Mouse (Mus musculus) retina, adult 2 months (tissue): ENCODE data around the gene Rcc1.
"Not testable (repeated sequence)": the region's sequence is repeated elsewhere in the genome, so short reads cannot be mapped to it uniquely, and the experiment has no call there.

Source experiments
- DNase-seq: peaks from one replicate; pipeline ENCODE4 v3.0.0-alpha.2; 2012; ENCODE audit warnings: low read depth, low spot score

Rcc1 gene

DNA sequence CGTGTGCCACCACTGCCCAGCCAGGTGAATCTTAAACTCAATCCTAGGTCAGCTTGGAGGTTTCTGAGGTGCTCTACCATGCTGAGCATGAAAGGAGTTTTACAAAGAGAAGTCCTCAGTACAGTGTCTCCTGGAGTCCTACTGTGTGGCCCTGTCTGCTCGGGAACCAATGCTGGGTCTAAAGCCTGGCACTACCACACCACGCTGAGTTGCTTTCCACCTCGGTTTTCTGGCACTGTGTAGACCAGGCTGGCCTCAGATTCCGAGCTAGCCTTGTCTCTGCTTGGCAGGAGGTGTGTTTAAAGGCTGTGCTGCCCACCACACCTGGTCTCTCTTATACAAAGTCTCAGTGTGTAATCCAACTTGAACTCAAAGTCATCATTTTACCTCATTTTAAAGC lies 40.8 kb downstream of the Rcc1 start:
- no peak for DNase-seq

DNA sequence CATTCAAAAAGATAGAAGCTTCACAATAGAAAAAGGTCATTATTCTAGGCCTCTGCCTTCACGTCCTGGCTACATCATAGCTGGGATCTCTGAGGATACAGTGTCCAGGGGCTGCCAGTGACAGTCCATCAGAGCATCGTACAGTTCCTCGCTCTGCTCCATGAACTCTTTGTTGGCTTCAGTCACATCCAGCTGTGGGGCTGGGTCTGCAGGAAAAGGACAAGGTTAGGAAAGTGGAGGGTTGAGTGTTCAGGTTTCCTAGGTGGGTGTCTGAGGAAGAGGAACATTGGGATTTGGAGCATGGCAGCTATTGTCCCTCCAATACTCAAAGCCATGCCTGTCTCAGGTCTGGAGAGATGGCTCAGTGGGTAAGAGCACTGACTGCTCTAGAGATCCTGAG lies 41.6 kb downstream of the Rcc1 start:
- DNase-seq = no peak

DNA sequence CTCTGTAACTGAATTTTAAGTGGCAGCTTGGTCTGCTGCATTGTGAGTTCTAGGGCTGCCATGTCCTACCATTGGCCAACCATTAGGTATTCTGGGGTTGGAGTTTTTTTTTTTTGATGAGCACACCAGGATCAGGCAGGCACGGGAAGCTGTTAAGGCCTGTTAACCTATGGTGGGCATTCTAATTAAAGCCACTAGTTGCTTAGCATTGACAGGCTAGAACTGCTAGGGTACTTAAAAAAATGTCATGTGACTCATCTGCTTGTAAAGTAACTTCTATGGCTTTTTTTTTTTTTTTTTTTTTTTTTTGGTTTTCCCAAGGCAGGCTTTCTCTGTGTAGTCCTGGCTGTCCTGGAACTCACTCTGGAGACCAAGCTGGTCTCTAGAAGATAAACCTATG lies 42.2 kb downstream of the Rcc1 start:
- DNase-seq = no peak

DNA sequence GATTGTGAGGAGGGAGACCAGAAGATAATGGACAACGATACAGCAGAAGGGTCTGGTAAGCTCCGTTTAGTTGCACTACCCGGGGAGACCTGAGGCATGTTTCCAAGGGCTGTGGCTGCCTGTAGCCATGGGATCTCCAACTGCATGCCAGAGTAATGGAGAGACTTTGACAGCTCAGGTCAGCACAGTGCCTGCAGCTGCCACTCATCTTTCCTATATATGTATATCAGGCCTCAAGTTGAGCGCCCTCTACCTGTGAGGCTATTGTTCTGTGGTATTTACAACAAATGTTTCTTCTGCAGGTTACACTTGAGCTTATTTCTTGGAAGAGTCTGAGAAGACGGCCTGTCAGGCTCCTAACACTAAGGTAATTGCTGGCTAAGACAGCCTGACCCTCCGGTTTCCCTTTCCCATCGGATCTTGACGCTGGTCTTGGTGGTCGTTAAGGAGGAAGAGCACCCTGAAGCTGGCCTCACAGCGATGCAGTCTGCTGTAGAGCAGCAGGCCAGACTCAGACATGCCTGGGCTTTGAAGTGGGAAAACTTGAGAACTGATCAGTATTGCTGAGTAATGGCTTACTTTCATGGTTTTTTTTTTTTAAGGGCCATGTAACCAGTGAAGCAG lies 43.4 kb downstream of the Rcc1 start:
- DNase-seq = no peak

DNA sequence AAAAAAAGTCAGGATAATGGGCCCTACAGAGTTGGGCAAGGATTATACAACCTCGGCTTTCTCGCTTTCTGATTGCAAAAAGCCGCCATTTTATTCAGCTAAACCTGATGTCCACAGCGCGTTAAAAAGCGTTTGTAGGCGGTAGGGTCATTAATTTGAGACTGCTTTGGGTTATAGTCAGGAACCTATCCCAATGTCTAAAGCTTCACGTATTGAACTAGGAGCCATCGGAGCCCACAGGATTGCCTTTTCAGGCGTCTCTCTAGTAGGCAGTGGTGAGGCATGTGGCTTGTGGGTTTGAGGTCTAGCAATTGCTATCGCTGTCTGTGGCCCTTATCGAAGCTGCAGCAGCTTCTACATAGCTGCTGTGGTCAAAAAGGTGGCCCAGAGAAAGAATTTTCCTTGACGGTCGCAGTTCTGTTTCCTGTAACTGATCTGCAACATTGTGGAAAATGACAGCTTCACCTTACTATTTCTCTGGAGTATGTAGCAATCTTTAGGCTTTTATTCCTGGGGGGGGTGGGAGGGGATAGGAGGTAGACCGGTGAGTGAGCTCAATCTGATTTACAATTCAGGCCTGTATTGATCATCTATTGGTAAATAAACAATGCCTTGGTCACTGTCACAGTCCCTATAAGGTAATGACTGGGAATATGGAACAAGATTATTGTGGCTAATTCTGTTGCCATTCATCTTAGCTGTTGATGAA lies 44.1 kb downstream of the Rcc1 start:
- no peak for DNase-seq

DNA sequence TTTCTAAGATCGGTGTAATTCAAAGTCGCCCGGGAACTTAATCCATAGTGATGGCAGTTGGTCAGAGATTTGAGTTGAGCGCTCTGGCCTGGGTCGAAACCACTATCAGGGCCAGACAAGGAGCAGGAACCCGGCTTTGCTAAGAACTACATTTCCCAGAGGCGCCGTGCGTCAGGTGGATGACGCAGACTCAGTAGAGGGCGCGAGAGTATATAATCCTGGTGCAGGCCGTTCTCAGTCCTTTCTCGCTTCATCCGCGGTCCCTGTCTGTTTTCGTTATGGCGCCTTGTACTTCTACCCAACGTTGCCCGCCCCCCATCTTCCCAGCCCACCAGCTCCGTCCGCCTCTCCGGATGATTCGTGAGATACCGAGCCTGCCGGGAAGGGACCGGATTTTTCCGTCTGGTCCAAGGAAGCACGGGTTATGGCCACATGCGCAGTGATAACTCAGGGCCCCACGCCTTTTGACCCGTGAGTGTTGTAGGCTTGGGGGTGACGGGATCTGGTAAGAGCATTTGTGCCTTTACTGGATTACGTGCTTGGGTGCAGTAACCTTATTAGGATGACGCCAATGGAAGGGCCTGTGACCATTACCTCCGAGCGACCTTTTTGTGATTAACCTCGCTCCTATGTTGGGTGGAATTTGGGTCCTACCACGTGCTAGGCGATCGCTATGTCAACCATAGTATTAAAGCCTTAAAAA lies 44.8 kb downstream of the Rcc1 start:
- DNase-seq = peak; percentile 86

DNA sequence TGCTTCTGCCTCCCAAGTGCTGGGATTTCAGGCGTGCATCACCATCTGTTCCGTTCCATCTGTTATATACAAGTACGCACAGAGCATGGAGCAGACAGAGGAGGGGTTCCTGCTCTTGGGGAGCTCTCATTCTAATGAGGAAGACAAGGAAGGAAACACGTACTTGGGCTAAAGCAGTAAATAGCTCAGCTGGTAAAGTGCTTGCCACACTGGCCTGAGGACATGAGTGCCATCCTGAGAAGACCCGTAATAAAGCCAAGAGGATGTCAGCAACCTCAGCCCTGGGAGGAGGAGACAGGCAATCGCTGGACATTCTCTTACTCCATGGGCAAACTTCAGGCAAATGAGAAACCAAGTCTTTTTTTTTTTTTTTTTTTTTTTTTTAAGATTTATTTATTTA lies 47.4 kb downstream of the Rcc1 start:
- DNase-seq = no peak

DNA sequence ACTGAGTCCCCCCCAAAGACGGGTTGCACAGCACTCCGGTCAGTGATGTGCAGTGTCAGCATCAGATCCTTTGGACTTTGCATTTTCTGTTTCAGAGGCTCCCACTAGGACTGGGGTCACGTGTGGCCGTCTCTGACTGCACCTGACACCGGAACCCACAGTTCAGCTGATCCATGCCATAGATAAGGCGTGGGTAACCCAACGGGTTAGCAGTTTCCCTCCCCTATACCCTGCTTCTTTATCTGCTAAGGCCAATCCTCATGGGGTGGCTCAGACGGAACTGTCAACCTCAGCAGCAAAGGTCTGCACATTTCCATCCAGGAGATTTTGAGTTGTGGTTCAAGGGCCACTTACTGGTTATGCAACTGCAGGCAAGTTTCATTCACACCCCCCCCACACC lies 48.1 kb downstream of the Rcc1 start:
- no peak for DNase-seq

DNA sequence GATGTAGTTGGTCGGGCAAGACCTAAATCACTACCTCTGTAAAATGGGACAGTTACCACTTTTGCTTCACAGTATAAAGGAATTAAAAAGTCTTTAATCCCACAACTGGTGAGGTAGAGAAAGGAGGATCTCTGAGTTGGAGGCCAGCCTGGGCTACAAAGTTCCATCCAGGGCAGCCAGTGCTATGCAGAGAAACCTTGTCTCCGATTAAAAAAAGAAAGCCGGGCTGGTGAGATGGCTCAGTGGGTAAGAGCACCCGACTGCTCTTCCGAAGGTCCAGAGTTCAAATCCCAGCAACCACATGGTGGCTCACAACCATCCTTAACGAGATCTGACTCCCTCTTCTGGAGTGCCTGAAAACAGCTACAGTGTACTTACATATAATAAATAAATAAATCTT lies 49.9 kb downstream of the Rcc1 start:
- DNase-seq = not testable (repeated sequence)

DNA sequence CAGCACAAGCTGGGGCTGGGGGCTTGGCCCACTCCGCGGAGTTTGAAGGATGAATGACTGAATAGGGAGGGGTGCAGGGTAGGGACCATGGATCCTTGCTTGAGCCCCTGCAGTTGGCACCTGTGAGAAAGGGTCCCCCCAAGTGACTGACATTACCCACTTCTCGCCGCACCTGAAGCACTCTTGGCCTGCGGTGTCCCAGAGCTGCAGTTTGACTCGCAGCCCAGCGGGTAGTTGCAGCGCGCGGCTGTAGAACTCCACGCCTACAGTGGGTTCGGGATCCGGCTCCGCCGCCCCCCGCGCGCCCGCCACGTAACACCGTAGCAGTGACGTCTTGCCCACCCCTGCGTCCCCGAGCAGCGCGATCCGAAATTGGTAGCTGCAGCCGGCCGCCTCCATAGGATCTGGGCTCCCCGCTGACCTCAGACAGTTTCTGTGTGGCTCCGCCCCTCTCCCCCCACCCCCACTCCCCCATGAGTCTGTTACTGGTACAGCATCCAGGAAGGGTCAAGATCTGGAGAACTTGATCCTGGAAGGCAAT lies 50.4 kb downstream of the Rcc1 start, which contains the start of gene Rab42:
Gene Rab42, minus strand, starts transcription at position 447 of the 541 bp plus-strand sequence.
- DNase-seq = no peak

DNA sequence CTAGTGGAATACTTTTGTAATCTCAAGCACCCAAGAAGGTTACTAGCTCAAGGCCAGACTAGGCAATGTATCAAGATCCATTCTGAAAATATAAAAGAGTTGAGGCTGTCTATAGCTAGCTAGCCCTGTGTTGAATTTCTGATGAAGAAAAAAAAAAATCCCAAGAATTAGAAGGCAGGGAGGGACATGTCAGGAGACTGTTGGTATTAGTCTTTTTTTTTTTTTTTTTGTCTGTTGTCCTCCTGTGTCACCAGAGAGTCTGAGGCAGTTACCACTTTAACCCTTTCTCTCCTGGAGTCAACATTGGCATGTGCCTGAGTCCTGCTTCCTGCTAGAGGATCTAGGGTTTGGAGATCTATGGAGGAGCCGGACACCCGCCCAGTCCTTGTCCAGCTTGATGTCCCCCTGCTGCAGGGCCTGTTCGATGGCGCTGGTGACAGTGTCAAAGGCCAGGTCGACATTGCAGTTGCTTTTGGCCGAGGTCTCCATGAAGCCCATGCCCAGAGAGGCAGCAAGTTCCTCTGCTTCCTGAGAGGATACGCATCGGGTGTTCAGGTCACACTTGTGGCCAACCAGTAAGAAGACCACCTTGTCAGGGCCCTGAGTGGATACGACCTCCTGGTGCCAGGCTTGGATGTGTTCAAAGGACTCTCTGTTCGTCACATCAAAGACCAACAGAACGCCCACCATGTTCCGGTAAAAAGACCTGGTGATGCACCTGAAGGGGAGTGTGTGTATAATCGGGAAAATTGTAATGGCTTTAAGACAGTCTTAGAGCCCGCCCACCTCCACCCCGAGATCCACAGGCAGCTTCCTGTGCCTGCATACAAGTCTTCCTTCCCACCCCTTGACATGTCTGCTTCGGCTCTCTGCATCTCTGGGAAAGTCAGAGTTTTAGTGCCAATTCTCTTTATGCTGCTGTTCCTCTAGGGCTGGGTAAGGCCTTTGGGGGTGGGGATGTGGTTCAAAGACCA lies 51.2 kb downstream of the Rcc1 start:
- no peak for DNase-seq

DNA sequence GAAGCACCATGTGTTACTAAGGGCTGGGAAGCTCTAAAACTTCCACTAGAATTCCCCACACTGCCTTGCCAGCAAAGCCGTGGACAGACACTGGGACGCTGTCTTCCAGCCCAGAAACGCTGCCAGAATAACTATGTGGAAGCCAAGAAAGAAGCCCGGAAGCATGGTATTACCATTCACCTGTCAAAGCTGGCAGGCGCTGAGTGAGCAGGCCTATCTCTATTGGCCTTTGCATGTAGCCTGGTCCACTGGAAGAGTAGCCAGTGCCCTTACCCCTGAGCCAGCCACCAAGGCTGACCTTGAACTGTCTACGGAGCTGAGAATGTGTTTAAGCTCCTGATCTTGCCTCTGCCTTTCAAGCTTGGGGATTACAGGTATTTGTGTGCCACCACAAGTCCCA lies 51.9 kb downstream of the Rcc1 start:
- DNase-seq = no peak

DNA sequence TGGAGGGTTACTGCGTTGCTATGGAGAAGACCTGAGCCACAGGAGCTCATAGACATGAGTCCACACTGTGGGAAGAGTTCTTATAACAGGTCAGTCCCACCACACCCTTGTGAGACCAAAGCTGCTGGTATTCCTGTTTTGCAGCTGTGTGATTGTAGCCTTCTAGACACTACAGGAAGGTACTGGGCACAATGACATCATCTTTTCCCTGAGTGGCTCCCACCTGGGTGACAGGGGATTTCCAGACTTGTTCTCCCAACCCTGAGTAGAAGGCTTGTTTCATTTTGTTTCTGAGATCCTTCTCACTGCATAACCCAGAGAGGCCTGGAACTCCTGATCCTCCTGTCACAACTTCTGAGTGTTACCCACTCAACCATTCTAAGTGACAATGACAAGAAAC lies 53.6 kb downstream of the Rcc1 start:
- no peak for DNase-seq

DNA sequence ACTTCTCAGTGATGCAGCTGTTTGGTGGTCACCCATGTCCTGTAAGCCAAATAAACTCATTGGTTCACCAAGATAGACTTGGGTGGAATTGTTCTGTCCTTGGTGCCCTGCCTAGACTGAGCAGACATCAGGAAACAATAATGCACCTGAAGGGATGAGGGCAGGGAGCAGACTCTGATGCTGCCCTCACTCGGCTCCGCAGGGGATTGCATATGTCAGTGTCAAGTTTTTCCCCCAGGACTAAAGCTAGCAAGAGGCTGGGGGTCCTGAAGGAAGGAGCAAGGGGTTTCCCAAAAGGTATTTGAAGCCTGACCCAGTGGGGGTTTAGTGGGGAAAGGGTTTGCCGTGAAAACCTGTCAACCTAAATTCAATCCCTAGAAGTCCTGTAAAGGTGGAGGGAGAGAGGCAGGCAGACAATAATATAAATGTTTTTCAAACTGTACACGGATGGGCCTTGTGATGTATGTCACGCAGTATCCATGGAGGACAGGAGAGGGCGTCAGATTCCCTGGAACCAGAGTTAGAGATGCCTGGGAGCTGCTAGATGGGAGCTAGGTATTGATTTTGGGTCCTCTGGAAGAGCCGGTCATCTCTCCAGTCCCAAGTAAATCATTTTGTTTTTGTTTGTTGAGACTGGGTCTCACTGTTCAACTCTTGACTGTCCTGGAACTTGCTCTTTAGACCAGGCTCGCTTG lies 57.6 kb downstream of the Rcc1 start:
- no peak for DNase-seq

DNA sequence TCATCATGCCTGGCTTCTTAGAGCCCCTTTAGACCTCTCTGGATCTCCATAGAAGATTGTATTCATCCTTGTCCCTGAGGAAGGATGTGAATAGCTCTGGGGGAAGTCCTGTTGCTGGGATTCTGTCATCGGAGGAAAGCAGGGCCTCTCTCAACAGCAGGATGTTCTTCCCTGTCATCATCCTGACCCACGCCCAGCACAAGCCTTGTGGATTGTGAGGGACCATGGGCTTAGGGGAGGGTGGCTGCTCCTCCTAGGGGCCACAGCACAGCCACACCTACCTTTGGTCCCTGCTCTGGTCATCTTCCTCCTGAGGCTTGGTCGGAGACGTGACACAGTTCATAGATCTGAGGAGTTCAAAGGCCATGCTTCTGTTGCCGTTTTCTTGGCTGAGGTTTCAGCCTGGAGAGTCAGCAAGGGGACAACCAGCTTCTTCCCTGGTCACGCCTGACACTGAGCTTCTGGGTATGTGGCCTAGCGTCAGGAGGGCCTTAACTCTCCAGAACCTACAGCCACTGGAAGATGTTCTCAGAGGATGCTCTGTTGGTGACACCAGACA lies 59.6 kb downstream of the Rcc1 start:
- DNase-seq = no peak

DNA sequence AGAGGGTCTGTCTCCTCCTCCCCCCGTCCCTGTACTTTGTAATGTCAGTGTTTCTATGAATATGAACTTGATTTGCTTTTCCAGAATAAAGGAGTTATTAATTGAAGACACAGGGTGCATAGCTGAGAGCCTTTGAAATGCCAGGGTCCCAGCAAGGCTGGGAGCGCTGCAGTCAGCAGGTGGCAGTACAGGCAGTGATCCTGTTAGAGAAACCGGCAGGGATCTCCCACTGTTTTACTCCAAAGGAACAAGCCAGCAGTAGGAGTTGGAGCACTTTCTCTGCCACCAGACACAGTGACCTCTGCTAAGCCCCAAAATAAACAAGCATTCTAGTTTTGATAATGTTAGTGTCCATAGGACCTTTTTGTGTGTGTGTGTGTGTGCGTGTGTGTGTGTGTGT lies 60.4 kb downstream of the Rcc1 start:
- no peak for DNase-seq

DNA sequence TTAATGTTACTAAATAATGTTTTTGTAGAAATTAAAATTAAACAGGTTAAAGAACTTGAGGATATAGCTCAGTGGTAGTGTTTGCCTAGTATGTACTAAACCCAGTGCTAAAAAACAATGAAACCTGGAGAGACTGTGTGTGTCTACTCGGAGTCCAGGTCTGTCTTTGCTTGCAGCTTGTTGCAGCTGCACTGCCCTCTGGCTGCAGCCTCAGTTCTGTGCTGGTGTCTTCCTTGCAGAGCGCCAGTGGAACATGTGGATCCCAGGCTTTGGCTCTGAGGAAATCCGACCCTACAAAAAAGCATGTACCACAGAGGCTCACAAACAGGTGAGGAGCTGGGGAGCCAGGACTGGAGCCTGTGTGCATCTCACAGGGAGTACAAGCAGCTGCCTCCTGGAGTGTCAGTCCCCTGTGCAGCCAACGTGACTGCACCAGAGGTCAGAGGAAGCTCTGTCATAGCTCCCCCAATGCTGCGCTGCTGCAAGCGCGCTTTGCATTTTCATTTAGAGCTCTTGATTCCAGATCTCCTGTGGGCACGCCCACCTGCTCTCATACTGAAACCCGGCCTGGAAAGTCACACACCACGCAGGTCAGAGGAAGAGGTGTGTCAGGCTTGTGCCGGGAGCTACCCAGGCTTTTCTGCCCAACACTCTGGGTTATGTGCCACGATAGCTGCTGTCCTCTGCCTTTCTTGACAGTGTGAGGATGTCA lies 61.6 kb downstream of the Rcc1 start:
- no peak for DNase-seq

DNA sequence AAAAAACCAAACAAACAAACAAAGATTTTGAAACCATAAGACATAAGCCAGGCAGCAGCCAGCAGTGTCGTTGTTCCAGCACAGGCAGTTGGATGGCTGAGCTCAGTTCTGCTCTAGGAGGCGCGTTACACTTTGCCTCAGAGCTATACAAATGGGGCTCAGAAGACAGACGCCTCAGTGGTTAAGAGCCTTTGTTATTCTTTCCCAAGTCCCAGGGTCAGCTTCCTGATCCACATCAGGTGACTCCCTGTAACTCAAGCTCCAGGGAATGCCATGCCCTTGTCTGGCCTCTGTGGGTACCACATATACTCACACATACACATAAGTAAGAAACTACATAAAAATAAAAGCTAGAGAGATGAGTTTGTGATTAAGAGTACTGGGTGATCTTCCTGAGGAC lies 62.3 kb downstream of the Rcc1 start:
- DNase-seq = no peak

DNA sequence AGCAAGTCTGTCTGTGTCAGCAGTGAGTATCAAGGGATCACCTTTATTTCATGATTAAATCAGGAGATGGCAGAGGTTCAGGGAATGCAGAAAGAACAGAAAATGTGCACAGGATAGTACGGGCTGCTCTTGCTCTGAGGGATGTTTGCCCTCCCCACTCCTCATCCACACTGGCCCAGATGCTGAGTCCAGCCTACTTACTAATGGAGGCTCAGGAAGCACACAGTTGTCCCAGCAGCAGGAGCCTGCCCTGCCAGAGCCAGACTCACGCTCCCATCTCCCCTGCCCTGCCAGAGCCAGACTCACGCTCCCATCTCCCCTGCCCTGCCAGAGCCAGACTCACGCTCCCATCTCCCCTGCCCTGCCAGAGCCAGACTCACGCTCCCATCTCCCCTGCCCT lies 64.6 kb downstream of the Rcc1 start:
- not testable (repeated sequence) for DNase-seq
